Mouse (Mus musculus): ENCODE measurements at regions not wholly inside any gene's neighbourhood (a gene's known extent, or its start where the extent isn't known, plus 50 kb on each side); places are given as distances from the start of the nearest gene placed in this dataset.

DNA sequence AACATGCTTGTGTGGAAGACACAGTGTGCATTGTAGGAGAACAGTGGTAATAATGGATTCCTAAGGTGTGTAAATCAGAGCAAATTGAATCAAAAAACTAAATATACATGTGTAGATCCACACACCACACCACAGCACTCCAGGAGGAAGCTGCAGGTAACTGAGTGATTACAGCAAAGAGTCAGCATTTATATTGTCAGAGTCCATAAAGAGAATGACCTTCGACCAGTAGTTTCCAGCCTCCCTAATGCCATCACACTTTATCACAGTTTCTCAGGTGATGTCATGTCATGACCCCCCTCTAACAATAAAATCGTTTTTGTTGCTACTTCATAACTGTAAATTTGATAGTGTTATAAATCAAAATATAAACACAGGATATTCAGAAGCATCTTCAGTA is 2984.6 kb upstream of the 5930422O12Rik start:
- in situ Hi-C loops (cut with MboI; ENCODE audit: low pct_unique_long_range_greater_than_20kb in 1 of 2, low sequenced_read_pairs in 2 of 2, unreplicated experiment in 1 of 2) = no loop called here

DNA sequence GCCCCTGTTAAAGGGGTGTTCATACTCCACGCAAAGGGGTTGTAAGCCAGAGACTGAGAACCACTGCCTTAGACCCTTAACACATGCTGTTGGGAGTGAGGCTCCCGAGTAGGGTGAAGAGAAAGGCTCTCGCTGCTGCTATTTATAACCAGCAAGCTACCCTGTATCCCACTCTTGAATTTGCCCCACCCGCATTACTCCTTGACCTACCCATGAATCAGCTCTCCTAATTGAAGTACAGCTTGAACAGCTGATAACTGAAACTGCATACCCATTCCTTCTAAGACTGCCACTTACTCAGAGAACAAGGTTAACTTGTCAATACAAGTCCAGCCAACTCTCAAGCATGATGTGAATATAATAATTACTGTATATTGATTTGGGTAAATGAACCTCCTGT is 2984.2 kb upstream of the 5930422O12Rik start:
- in situ Hi-C loops (cut with MboI; ENCODE audit: low pct_unique_long_range_greater_than_20kb in 1 of 2, low sequenced_read_pairs in 2 of 2, unreplicated experiment in 1 of 2) = no loop called here

DNA sequence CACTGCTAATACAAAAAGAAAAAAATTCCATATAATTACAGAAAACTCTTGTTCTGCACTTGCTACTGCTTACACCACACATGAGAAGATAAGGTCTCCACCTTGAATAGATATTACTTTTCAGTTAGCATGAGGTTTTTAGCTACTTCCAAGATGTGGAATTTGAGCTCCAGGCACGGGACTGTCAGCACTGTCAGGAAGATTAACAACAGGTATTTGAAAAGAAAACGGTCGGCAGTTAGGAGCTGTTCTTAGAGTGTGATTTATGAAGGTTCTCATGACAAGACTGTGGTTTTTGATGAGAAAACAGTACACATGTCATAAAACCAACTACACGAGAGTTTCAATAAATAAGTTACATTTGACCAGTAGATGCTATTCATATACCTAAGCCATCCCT is 2970.4 kb upstream of the 5930422O12Rik start:
- in situ Hi-C loops (cut with MboI; ENCODE audit: low pct_unique_long_range_greater_than_20kb in 1 of 2, low sequenced_read_pairs in 2 of 2, unreplicated experiment in 1 of 2) = no loop called here

DNA sequence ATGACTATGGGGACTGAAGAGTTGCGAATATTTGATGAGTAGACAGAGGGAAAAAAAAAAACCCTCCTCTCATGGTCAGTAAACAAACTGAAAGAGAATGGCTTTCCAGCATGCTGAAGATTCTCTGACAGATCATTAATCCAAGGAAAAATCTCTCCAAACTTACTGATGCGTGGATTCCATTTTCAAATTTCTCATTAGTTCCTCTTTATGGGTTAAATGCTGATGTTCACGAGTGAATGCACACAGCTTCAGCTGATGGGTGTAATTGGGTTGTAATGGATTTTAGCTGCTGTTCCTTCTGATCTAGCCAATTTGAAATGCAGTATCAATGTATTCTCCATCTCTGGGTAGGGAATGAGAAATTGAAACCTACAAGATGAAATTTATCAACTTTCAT is 2945.6 kb upstream of the 5930422O12Rik start:
- in situ Hi-C loops (cut with MboI; ENCODE audit: low pct_unique_long_range_greater_than_20kb in 1 of 2, low sequenced_read_pairs in 2 of 2, unreplicated experiment in 1 of 2) = no loop called here

DNA sequence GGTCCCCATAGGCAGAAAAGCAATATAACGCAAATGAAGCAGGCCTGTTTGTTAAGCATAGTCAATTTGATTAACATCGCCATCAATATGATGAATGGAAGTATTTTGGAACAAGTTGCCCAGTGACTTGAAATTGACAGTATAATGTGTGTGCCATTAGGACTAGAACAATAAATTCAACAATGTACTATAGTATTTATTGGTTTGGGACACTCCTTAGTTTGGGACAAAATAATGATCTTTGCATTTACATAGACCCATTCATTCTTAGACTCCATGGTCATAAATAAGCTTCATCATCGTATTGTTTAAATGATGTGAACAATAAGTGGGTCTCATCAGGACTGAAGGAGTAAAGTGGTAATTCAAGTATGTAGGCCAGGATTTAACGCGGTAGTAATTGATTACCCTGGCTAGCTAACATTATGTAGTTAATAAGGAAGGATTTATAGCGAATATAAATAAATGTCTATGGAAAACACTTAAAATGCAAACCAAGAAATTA is 2933.6 kb upstream of the 5930422O12Rik start:
- in situ Hi-C loops (cut with MboI; ENCODE audit: low pct_unique_long_range_greater_than_20kb in 1 of 2, low sequenced_read_pairs in 2 of 2, unreplicated experiment in 1 of 2) = no loop called here

DNA sequence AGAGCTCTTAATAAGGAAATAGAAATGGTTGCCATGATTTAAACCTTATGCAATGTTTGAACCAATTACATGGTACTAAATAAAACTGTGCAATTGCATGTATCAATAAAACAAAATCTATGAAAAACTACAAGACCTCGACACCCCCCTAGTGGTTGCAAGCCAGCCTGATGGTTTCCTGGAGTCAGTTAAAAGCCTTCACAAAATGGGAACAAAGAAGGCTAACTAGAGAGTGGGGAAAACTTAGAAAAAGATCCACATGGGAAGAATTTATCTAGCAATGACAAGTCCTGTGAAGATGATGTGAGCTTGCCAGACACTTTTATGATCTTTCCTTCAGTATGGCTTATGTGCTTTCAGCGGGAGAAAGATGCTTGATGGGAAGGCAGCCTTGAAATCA is 2926.3 kb upstream of the 5930422O12Rik start:
- in situ Hi-C loops (cut with MboI; ENCODE audit: low pct_unique_long_range_greater_than_20kb in 1 of 2, low sequenced_read_pairs in 2 of 2, unreplicated experiment in 1 of 2) = no loop called here

GRCm38 (mm10) chr8:30511358-30511757 is 2917.2 kb upstream of the 5930422O12Rik start:
- in situ Hi-C loops (cut with MboI; ENCODE audit: low pct_unique_long_range_greater_than_20kb in 1 of 2, low sequenced_read_pairs in 2 of 2, unreplicated experiment in 1 of 2) = no loop called here

GRCm38 (mm10) chr8:30522806-30523462 is 2905.6 kb upstream of the 5930422O12Rik start:
- in situ Hi-C loops (cut with MboI; ENCODE audit: low pct_unique_long_range_greater_than_20kb in 1 of 2, low sequenced_read_pairs in 2 of 2, unreplicated experiment in 1 of 2) = no loop called here

GRCm38 (mm10) chr8:30532862-30533500 is 2895.5 kb upstream of the 5930422O12Rik start:
- in situ Hi-C loops (cut with MboI; ENCODE audit: low pct_unique_long_range_greater_than_20kb in 1 of 2, low sequenced_read_pairs in 2 of 2, unreplicated experiment in 1 of 2) = loop anchor here in 1 of 2 experiments (25.0 kb wide), 1 partner anchor 504 kb away; no protein-coding TSS in a partner anchor

DNA sequence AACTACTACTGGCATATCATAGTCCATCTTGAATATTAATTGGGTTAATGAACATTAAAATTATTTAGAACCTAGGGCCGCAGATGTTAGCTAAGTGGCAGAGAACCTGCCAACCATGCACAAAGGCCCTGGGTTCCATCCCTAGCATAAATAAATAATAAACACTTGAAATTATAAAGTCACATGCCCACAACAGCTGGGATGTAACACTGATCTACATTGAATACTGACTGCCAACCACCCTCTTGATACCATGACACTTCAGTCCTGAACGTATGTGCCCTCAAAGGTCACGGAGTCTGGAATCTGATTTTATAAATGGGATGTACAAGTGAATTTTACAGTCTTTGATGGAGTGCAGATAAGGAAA is 2895.0 kb upstream of the 5930422O12Rik start:
- in situ Hi-C loops (cut with MboI; ENCODE audit: low pct_unique_long_range_greater_than_20kb in 1 of 2, low sequenced_read_pairs in 2 of 2, unreplicated experiment in 1 of 2) = loop anchor here in 1 of 2 experiments (25.0 kb wide), 1 partner anchor 504 kb away; no protein-coding TSS in a partner anchor

DNA sequence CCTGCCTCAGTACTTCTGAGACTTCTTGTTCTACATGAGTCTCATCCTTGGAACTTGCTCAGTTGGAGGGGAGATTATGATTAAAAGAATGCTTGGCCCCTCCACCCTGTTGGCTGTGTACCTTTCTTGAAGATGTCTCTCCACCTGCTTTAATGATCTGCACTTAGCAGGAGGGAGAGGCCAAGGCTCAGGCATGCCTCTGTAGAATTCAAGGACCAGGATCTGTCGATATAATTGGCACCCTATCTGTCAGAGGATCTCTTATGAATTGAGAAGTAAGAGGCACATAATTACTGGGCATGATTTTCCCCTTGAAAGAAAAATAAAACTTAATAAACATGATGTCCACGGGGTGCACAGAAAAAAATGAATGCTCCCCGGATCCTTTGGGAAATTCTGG is 2893.1 kb upstream of the 5930422O12Rik start:
- in situ Hi-C loops (cut with MboI; ENCODE audit: low pct_unique_long_range_greater_than_20kb in 1 of 2, low sequenced_read_pairs in 2 of 2, unreplicated experiment in 1 of 2) = loop anchor here in 1 of 2 experiments (25.0 kb wide), 1 partner anchor 502 kb away; no protein-coding TSS in a partner anchor

DNA sequence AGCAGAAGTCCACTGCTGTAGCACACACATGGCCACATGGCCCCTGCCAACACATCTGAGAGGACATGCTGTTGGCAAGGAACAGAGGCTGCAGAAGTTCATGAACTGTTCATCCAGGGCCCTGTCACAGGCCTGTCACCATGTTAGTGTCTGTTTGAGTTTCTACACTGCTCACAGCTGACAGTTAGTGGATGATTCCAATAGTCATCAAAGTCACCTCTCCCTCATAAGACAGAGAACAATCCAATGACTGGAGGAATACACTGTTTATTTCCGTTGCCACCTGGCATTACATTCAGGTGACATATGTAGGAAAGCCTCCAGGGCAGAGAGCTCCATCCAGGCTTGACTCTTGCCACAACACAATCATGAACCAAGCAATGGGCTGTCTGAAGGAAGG is 2886.3 kb upstream of the 5930422O12Rik start:
- in situ Hi-C loops (cut with MboI; ENCODE audit: low pct_unique_long_range_greater_than_20kb in 1 of 2, low sequenced_read_pairs in 2 of 2, unreplicated experiment in 1 of 2) = loop anchor here in 1 of 2 experiments (25.0 kb wide), 1 partner anchor 495 kb away; no protein-coding TSS in a partner anchor

DNA sequence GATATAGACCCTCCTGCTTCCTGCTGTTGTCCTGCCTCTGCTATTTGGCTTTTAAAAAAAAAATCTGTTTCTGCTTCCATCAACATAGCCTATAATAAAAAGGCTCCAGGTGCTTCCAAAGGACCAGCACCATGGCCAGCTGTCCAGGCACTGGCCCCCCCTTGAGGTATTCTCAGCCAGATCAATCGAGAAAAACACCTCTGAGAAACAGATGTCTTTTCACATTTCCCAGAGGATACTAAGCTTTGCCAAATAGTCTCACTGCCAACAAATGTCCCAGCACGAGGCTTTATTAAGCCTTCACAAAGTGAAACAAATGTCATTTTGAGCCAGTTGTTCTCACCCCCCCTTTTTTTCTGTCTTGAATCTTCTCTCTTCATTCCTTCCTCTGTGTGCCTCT is 2880.7 kb upstream of the 5930422O12Rik start:
- in situ Hi-C loops (cut with MboI; ENCODE audit: low pct_unique_long_range_greater_than_20kb in 1 of 2, low sequenced_read_pairs in 2 of 2, unreplicated experiment in 1 of 2) = loop anchor here in 1 of 2 experiments (25.0 kb wide), 1 partner anchor 489 kb away; no protein-coding TSS in a partner anchor

GRCm38 (mm10) chr8:30551051-30551450 is 2877.5 kb upstream of the 5930422O12Rik start:
- in situ Hi-C loops (cut with MboI; ENCODE audit: low pct_unique_long_range_greater_than_20kb in 1 of 2, low sequenced_read_pairs in 2 of 2, unreplicated experiment in 1 of 2) = no loop called here

- in situ Hi-C loops (cut with MboI; ENCODE audit: low pct_unique_long_range_greater_than_20kb in 1 of 2, low sequenced_read_pairs in 2 of 2, unreplicated experiment in 1 of 2) = no loop called here
These were observed 2871.1 kb upstream of the 5930422O12Rik start for GRCm38 (mm10) chr8:30557429-30557828.

GRCm38 (mm10) chr8:30561323-30562207 is 2866.9 kb upstream of the 5930422O12Rik start:
- in situ Hi-C loops (cut with MboI; ENCODE audit: low pct_unique_long_range_greater_than_20kb in 1 of 2, low sequenced_read_pairs in 2 of 2, unreplicated experiment in 1 of 2) = no loop called here

DNA sequence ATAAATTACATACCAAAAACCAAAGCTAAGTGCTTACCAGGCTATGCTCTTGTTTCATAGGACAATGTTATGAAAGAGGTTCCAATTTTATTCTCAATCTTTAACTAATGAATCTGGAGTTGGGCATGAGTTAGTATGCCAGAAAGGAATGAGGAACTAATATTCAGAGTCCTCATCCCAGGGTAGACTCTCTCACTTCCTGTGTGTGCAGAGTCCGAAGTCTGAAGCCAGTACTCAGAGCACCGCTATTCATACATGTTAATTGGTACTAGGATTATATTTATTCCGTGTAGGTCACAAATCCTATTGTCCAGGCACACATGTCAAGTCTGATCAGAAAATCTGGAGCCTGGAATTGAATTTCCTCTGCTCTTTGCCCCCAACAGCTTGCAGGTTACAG is 2858.7 kb upstream of the 5930422O12Rik start:
- in situ Hi-C loops (cut with MboI; ENCODE audit: low pct_unique_long_range_greater_than_20kb in 1 of 2, low sequenced_read_pairs in 2 of 2, unreplicated experiment in 1 of 2) = no loop called here

DNA sequence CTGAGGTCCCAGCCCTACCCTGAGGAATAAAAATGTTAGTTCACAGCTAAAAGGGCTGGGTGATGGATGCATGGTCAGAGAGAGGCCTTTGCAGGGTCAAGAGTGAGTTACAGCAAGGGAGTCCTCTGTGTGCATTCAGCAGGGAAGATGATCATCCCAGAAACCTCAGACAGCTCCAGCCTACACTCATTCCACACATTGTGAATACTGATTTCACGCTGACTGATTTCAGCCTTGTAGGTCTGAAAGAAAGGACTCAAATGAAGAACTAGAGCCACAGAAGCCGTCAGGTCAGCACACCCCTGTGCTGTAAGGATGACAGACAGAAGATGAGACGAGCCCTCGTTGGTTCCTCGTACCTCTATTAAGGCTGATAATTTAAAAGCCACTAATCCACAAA is 2858.0 kb upstream of the 5930422O12Rik start:
- in situ Hi-C loops (cut with MboI; ENCODE audit: low pct_unique_long_range_greater_than_20kb in 1 of 2, low sequenced_read_pairs in 2 of 2, unreplicated experiment in 1 of 2) = no loop called here

GRCm38 (mm10) chr8:30587508-30587907 is 2841.0 kb upstream of the 5930422O12Rik start:
- in situ Hi-C loops (cut with MboI; ENCODE audit: low pct_unique_long_range_greater_than_20kb in 1 of 2, low sequenced_read_pairs in 2 of 2, unreplicated experiment in 1 of 2) = no loop called here

Measured in mouse embryonic stem cell (cell line).